Mouse (Mus musculus) liver, postnatal 0 days (tissue): Measurements from ENCODE around the gene Angptl7.

Experiments used
- CTCF ChIP-seq: sonication (generic); IDR thresholded peaks from 2 replicates; pipeline ENCODE4 v1.5.1; 2016; ENCODE audit warnings: antibody characterized with exemption, low read depth
- EP300 ChIP-seq: IDR thresholded peaks from 2 replicates; pipeline ENCODE4 v1.6.1; 2016; ENCODE audit warnings: antibody characterized with exemption, low read depth, mild to moderate bottlenecking

GRCm38 (mm10) chr4:148469487-148470252 lies 30.6 kb downstream of the Angptl7 start:
- no peak for TF ChIP-seq EP300
- TF ChIP-seq CTCF, result no peak
